Mouse (Mus musculus): ENCODE measurements around the gene Hsd17b11.
A peak's percentile ranks its signal among the peaks of the same experiment; 100 is the strongest.
"Not testable (repeated sequence)": the region's sequence is repeated elsewhere in the genome, so short reads cannot be mapped to it uniquely, and the experiment has no call there.

Gene Hsd17b11

GRCm38 (mm10) chr5:103980705-103981560, 40.8 kb downstream of the Hsd17b11 start:
- peak; percentile 50 to 63 for DNase-seq

GRCm38 (mm10) chr5:103977907-103978570, 43.7 kb downstream of the Hsd17b11 start:
- no peak for DNase-seq

- peak; percentile 23 to 27 for DNase-seq
Measured at GRCm38 (mm10) chr5:103977297-103977696, 44.4 kb downstream of the Hsd17b11 start, which contains the start of gene Hsd17b13. Gene Hsd17b13, minus strand, starts transcription at chr5:103977410.

- DNase-seq: no peak
Measured at GRCm38 (mm10) chr5:103975736-103976135, 46.0 kb downstream of the Hsd17b11 start.

- no peak for DNase-seq
Measured at GRCm38 (mm10) chr5:103972801-103973200, 48.9 kb downstream of the Hsd17b11 start.

GRCm38 (mm10) chr5:103972379-103972778, 49.3 kb downstream of the Hsd17b11 start:
- no peak for DNase-seq

GRCm38 (mm10) chr5:103971051-103971450, 50.7 kb downstream of the Hsd17b11 start:
- no peak for DNase-seq

GRCm38 (mm10) chr5:103962935-103963429, 58.7 kb downstream of the Hsd17b11 start:
- no peak for DNase-seq

- no peak for DNase-seq
Measured at GRCm38 (mm10) chr5:103954638-103955037, 67.1 kb downstream of the Hsd17b11 start.

GRCm38 (mm10) chr5:103953135-103954083, 68.3 kb downstream of the Hsd17b11 start:
- DNase-seq: no peak

- not testable (repeated sequence) for DNase-seq
Measured at GRCm38 (mm10) chr5:103950138-103950537, 71.6 kb downstream of the Hsd17b11 start.

- no peak for DNase-seq
Measured at GRCm38 (mm10) chr5:103943183-103943582, 78.5 kb downstream of the Hsd17b11 start.

- no peak for DNase-seq
Measured at GRCm38 (mm10) chr5:103939856-103940255, 81.9 kb downstream of the Hsd17b11 start.

All from kidney, postnatal 36 days (tissue).